Mouse (Mus musculus) liver, adult (tissue): Measurements from ENCODE around the gene Ccr3.
A peak's percentile ranks its signal among the peaks of the same experiment; 100 is the strongest.

Experiments used
- GATA4 ChIP-seq: IDR thresholded peaks from 2 replicates; pipeline ENCODE4 v1.6.1; 2014; ENCODE audit warnings: mild to moderate bottlenecking, low read length; ENCODE audit not compliant: insufficient replicate concordance

Ccr3 gene

GRCm38 (mm10) chr9:124021672-124022071, at the start of gene Ccr3:
Ccr3 (plus strand) TSS chr9:124021972.
- no peak for TF ChIP-seq GATA4

DNA sequence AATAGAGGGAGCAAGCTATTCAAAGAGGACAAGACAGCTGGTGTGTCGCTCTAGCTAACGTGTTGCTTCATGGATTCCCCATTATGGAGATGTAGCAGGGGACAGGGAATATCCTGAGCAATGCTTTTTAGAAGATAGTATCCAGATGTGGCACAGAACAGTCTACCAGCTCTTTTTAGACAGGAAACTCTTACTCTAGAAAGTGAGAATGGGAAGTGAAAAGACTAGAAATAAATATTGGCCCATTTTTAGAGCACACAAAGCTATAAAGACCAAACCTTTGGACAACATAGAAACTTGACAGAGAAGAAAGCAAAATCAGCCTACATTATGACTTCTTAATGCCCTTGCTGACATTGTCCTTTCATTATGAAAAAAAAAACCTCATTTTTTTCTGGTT, 46.1 kb upstream of the Ccr3 start:
- TF ChIP-seq GATA4, result no peak

GRCm38 (mm10) chr9:123976876-123977663, 44.7 kb upstream of the Ccr3 start:
- TF ChIP-seq GATA4, result no peak

- TF ChIP-seq GATA4, result no peak
Measured at GRCm38 (mm10) chr9:123978308-123978707, 43.5 kb upstream of the Ccr3 start, which contains the start of gene Ccr1l1. Ccr1l1 (minus strand) TSS chr9:123978408.

DNA sequence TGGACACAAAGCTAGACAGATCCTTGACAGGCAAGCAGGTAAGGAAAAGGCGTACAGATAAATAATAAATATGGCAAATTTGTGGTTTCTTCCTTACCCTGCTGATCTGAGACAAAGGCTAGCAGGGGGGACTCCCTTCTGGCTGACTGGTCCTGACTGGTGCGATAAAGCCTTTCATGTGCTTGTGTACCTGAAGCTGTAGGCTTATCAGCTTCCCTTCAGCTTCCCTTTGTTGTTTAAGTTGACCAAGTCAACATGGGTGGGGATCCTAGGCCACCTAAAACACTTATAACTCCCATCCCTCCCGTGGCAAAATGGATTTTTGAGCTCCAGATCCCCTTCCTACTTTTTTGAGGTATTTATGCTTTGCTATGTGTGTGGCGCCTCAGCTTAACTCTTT, 39.9 kb upstream of the Ccr3 start:
- no peak for TF ChIP-seq GATA4

DNA sequence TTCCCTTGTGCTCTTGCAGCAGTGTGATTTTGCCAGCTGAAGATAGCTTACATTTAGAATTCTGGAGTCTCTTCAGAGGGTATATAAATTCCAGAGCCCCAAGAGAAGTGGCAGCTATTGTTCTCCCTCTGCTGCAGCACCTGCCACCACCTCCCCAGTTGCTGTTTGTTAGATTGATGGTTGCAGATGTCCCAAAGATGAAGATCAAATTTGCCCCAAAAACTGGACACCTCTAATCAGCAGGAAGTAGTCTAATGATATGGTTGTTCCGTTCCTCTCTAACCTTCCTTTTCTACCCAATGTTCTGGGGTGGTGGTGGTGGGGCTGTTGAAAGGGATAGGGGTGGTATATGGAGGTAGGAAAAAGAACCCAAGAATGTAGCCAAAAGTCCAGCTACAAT, 39.1 kb upstream of the Ccr3 start:
- TF ChIP-seq GATA4, result no peak

DNA sequence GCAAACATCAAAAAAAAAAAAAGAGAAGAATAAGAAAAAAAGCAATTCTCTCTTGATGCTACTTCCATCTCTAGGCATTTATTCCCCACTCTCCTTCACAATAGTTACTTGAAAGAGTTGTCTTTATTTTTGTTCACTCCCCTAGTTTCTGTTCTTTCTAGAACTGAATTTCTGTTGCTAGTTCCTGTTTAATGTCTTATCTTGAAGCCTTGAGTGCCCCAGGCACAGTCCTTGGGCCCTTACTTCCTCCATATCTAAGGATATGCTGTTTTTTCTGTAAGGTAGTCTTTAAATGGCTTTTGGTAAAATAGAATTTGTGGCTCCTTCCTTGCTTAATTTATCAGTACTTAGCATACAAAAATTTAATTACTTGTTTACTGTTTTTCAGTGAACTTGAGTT, 36.8 kb upstream of the Ccr3 start:
- peak; percentile 13; the same call in 1 of the 2 replicates for TF ChIP-seq GATA4

GRCm38 (mm10) chr9:123986217-123986616, 35.6 kb upstream of the Ccr3 start:
- no peak for TF ChIP-seq GATA4

DNA sequence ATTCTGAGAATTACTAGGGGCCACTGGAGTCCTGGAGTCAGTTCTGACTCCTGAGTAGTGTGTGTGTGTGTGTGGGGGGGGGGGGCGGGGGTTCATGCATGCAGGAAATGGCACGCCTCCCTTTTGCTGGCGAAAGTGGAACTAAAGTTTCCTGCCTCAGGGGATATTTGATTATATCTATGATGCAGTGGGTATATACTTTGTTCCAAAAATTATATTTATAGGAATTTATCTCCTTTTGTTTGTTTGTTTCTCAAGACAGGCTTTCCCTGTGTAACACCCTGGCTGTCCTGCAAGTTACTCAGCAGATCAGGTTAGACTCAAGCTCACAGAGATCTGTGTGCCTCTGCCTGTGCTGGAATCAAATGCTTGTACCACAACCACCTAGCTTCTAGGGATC, 32.1 kb upstream of the Ccr3 start:
- TF ChIP-seq GATA4, result no peak

DNA sequence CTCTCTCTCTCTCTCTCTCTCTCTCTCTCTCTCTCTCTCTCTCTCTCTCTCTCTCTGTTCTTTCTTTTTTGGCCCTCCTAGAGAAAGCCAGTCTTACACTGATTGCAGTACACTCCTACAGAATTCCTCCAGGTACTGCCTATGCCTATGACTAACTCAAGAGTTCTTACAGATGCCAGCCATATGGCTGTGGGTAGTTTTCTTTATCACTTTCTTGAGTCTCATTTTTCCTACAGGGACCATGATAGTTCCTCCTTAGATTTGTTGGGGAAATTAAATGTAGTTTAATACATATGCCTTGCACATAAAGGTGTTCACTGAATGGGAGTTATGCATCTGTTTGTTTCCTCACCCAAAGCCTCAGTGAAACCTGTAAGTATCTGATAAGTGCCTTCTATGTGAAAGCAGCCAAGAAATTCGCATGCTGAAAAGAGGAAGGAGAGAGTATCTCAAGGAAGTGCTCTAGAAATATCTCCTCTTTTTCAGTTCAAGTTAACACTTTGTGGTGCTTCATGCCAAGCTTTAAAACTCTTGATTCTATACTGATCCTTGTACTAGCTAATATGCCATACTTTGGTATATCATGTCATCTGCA, 30.4 kb upstream of the Ccr3 start:
- no peak for TF ChIP-seq GATA4

- TF ChIP-seq GATA4, result no peak
Measured at GRCm38 (mm10) chr9:123997719-123998118, 24.1 kb upstream of the Ccr3 start.

DNA sequence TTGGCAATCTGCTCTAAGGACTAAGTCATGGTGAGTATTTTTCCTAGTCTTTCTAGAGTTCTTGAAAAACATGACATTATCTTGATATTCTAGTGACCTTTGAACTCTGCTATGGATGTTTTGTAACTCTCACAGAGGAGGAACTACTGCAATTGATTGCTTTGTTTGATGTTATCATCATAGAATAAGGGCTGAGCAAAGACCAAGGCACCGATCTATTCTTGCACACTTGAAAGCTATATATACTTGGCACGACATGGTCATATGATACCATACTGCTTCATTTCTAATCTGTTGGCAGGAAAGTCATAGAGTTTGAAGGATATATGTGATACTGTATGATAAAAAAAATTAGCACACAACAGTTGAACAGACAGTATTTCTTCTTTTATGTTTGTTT, 22.0 kb upstream of the Ccr3 start:
- TF ChIP-seq GATA4, result no peak

- TF ChIP-seq GATA4, result no peak
Measured at GRCm38 (mm10) chr9:124012691-124013090, 9.1 kb upstream of the Ccr3 start.

DNA sequence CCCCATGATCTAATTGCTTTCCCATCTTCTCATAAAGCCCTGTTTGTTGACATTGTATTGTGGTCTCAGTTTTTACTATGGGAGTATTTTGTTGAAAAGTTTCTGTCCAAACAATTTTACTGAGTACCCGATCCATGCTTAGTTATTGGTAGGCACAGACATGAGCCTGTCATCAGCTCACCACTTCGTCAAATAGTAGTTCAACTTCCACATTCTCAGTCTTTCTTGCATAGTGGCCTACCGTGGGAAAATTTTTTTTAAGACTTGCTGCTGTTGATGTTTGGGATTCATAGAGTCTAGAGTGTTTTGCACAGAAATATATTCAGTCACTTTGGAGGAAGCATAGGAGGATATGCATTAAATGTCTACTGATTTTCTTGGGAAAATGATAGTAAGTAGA, 8.5 kb upstream of the Ccr3 start:
- TF ChIP-seq GATA4, result no peak

- no peak for TF ChIP-seq GATA4
Measured at GRCm38 (mm10) chr9:124014985-124015652, 6.7 kb upstream of the Ccr3 start.

- TF ChIP-seq GATA4, result no peak
Measured at GRCm38 (mm10) chr9:124016048-124016447, 5.7 kb upstream of the Ccr3 start.
